Mouse (Mus musculus): ENCODE results near the gene Nat8f1. TPM values are rescaled to one million over a fixed set of nuclear protein-coding genes. Genes with fewer than 3 reads are reported as not detected.
"Not testable (repeated sequence)": the region's sequence is repeated elsewhere in the genome, so short reads cannot be mapped to it uniquely, and the experiment has no call there.

Gene Nat8f1
- total RNA-seq, 1 experiment = 1.1 TPM

GRCm38 (mm10) chr6:85942469-85942868 is 27.0 kb upstream of the Nat8f1 start:
- in situ Hi-C loops (cut with MboI; ENCODE audit: low sequenced_read_pairs in 2 of 2, unreplicated experiment in 2 of 2) = no loop called here
- H3K9me3 ChIP-seq (ENCODE audit: control insufficient read depth, insufficient read depth, low read depth, low read length) = no peaks in the 10 kb centered on the region
- H3K27ac ChIP-seq (ENCODE audit: insufficient read depth, low read depth, low read length, poor library complexity, severe bottlenecking) = no peak overlapping the region
- TF ChIP-seq ZC3H11A (IDR thresholded peaks at IDR 0.05; ENCODE audit: borderline replicate concordance, low read depth, low read length) (no peak), ZNF384 (IDR thresholded peaks at IDR 0.05; ENCODE audit: low read depth, low read length) (no peak), HCFC1 (IDR thresholded peaks at IDR 0.05; ENCODE audit: borderline replicate concordance, insufficient read depth, low read length) (no peak), CHD2 (IDR thresholded peaks at IDR 0.05; ENCODE audit: low read depth, low read length) (no peak), MAFK (IDR thresholded peaks at IDR 0.05; ENCODE audit: insufficient read depth, low read depth, low read length) (no peak)
- DNase-seq (ENCODE audit: low read depth, low spot score) = no peak
- 0 out of 4 replicates have a peak, but pooled peaks cover 0 to 1% of the 10 kb centered on the region in 2 experiments for H3K4me1 ChIP-seq (ENCODE audit: control insufficient read depth in 2 of 2, insufficient read depth in 2 of 2, low read length in 2 of 2, poor library complexity in 1 of 2)
- H3K4me3 ChIP-seq (ENCODE audit: insufficient read depth in 1 of 2, low read depth in 1 of 2, low read length in 2 of 2, poor library complexity in 1 of 2, severe bottlenecking in 1 of 2) = no peak overlapping the region
- peaks cover 5% of the 10 kb centered on the region for H3K36me3 ChIP-seq (ENCODE audit: control insufficient read depth, insufficient read depth, low read length, poor library complexity, severe bottlenecking)
- no peak overlapping the region for H3K9ac ChIP-seq (ENCODE audit: insufficient read depth, low read depth, low read length, poor library complexity, severe bottlenecking)

GRCm38 (mm10) chr6:85938701-85939100 is 23.2 kb upstream of the Nat8f1 start:
- no peaks in the 10 kb centered on the region for H3K36me3 ChIP-seq (ENCODE audit: control insufficient read depth, insufficient read depth, low read length, poor library complexity, severe bottlenecking)
- H3K9ac ChIP-seq (ENCODE audit: insufficient read depth, low read depth, low read length, poor library complexity, severe bottlenecking) = no peak overlapping the region
- no peaks in the 10 kb centered on the region for H3K9me3 ChIP-seq (ENCODE audit: control insufficient read depth, insufficient read depth, low read depth, low read length)
- H3K27ac ChIP-seq (ENCODE audit: insufficient read depth, low read depth, low read length, poor library complexity, severe bottlenecking) = peak overlapping the region; percentile 13; the same call in 1 of the 2 replicates
- no peak overlapping the region for H3K4me3 ChIP-seq (ENCODE audit: insufficient read depth in 1 of 2, low read depth in 1 of 2, low read length in 2 of 2, poor library complexity in 1 of 2, severe bottlenecking in 1 of 2)
- in situ Hi-C loops (cut with MboI; ENCODE audit: low sequenced_read_pairs in 2 of 2, unreplicated experiment in 2 of 2) = no loop called here
- DNase-seq (ENCODE audit: low read depth, low spot score) = no peak
- 0 out of 4 replicates have a peak, but pooled peaks cover 0 to 1% of the 10 kb centered on the region in 2 experiments for H3K4me1 ChIP-seq (ENCODE audit: control insufficient read depth in 2 of 2, insufficient read depth in 2 of 2, low read length in 2 of 2, poor library complexity in 1 of 2)
- TF ChIP-seq CHD2 (IDR thresholded peaks at IDR 0.05; ENCODE audit: low read depth, low read length) (no peak), ZC3H11A (IDR thresholded peaks at IDR 0.05; ENCODE audit: borderline replicate concordance, low read depth, low read length) (no peak), ZNF384 (IDR thresholded peaks at IDR 0.05; ENCODE audit: low read depth, low read length) (no peak), HCFC1 (IDR thresholded peaks at IDR 0.05; ENCODE audit: borderline replicate concordance, insufficient read depth, low read length) (no peak), MAFK (IDR thresholded peaks at IDR 0.05; ENCODE audit: insufficient read depth, low read depth, low read length) (no peak)

GRCm38 (mm10) chr6:85936508-85937465 is 21.3 kb upstream of the Nat8f1 start:
- in situ Hi-C loops (cut with MboI; ENCODE audit: low sequenced_read_pairs in 2 of 2, unreplicated experiment in 2 of 2); H3K9me3 ChIP-seq (ENCODE audit: control insufficient read depth, insufficient read depth, low read depth, low read length); H3K36me3 ChIP-seq (ENCODE audit: control insufficient read depth, insufficient read depth, low read length, poor library complexity, severe bottlenecking); H3K27ac ChIP-seq (ENCODE audit: insufficient read depth, low read depth, low read length, poor library complexity, severe bottlenecking); H3K4me1 ChIP-seq (ENCODE audit: control insufficient read depth in 2 of 2, insufficient read depth in 2 of 2, low read length in 2 of 2, poor library complexity in 1 of 2): not testable (repeated sequence)
- Histone ChIP-seq H3K4me3 (ENCODE audit: insufficient read depth in 1 of 2, low read depth in 1 of 2, low read length in 2 of 2, poor library complexity in 1 of 2, severe bottlenecking in 1 of 2) (peak overlapping the region; percentile 69 to 89), H3K9ac (ENCODE audit: insufficient read depth, low read depth, low read length, poor library complexity, severe bottlenecking) (peak overlapping the region; percentile 77)
- peak; percentile 41 for DNase-seq (ENCODE audit: low read depth, low spot score)
- 0 out of 2 replicates have a peak, but pooled peaks have one; percentile 19 for TF ChIP-seq HCFC1 (IDR thresholded peaks at IDR 0.05; ENCODE audit: borderline replicate concordance, insufficient read depth, low read length)

GRCm38 (mm10) chr6:85935646-85936045 is 20.2 kb upstream of the Nat8f1 start:
- no peak for DNase-seq (ENCODE audit: low read depth, low spot score)
- Histone ChIP-seq H3K4me3 (ENCODE audit: insufficient read depth in 1 of 2, low read depth in 1 of 2, low read length in 2 of 2, poor library complexity in 1 of 2, severe bottlenecking in 1 of 2) (no peak overlapping the region), H3K27ac (ENCODE audit: insufficient read depth, low read depth, low read length, poor library complexity, severe bottlenecking) (no peak overlapping the region), H3K36me3 (ENCODE audit: control insufficient read depth, insufficient read depth, low read length, poor library complexity, severe bottlenecking) (no peaks in the 10 kb centered on the region), H3K4me1 (ENCODE audit: control insufficient read depth in 2 of 2, insufficient read depth in 2 of 2, low read length in 2 of 2, poor library complexity in 1 of 2) (0 out of 4 replicates have a peak, but pooled peaks cover 0 to 1% of the 10 kb centered on the region in 2 experiments), H3K9ac (ENCODE audit: insufficient read depth, low read depth, low read length, poor library complexity, severe bottlenecking) (no peak overlapping the region), H3K9me3 (ENCODE audit: control insufficient read depth, insufficient read depth, low read depth, low read length) (no peaks in the 10 kb centered on the region)
- in situ Hi-C loops (cut with MboI; ENCODE audit: low sequenced_read_pairs in 2 of 2, unreplicated experiment in 2 of 2) = no loop called here
- TF ChIP-seq MAFK (IDR thresholded peaks at IDR 0.05; ENCODE audit: insufficient read depth, low read depth, low read length) (no peak), CHD2 (IDR thresholded peaks at IDR 0.05; ENCODE audit: low read depth, low read length) (no peak), HCFC1 (IDR thresholded peaks at IDR 0.05; ENCODE audit: borderline replicate concordance, insufficient read depth, low read length) (no peak), ZNF384 (IDR thresholded peaks at IDR 0.05; ENCODE audit: low read depth, low read length) (no peak), ZC3H11A (IDR thresholded peaks at IDR 0.05; ENCODE audit: borderline replicate concordance, low read depth, low read length) (no peak)
